Mouse (Mus musculus) liver, postnatal 0 days (tissue): ENCODE results near the gene Eme2. TPM values are rescaled to one million over a fixed set of nuclear protein-coding genes. Genes with fewer than 3 reads are reported as not detected.

Source experiments
- ATAC-seq: fragments of 200-750 bp; cut with Nextera tagmentation; 2 replicates; pipeline ENCODE4 v1.8.0; 2017; ENCODE audit warnings: mild to moderate bottlenecking, moderate library complexity
- DNase-seq: peaks from one replicate; pipeline ENCODE4 v3.0.0-alpha.2; 2016
- H3K27ac ChIP-seq: fragments of 300-500 bp; sonication (generic); 2 replicates; pipeline ENCODE4 v1.5.1; 2014; ENCODE audit warnings: antibody characterized with exemption, moderate library complexity, mild to moderate bottlenecking, low read depth
- H3K27me3 ChIP-seq: fragments of 300-500 bp; sonication (generic); 2 replicates; pipeline ENCODE4 v1.6.1; 2014; ENCODE audit warnings: low read length, control low read depth, mixed read lengths; ENCODE audit not compliant: insufficient read depth
- H3K36me3 ChIP-seq: fragments of 300-500 bp; sonication (generic); replicated peaks from 2 replicates; pipeline ENCODE4 v1.6.1; 2014; ENCODE audit warnings: mild to moderate bottlenecking, control low read depth, low read length, moderate library complexity, mixed read lengths; ENCODE audit not compliant: insufficient read depth
- H3K4me1 ChIP-seq: fragments of 300-500 bp; sonication (generic); 2 replicates; pipeline ENCODE4 v1.6.1; 2014; ENCODE audit warnings: antibody characterized with exemption, mild to moderate bottlenecking, control low read depth; ENCODE audit not compliant: insufficient read depth
- H3K4me2 ChIP-seq: fragments of 300-500 bp; sonication (generic); 2 replicates; pipeline ENCODE4 v1.6.1; 2014; ENCODE audit warnings: low read depth, mild to moderate bottlenecking, low read length, moderate library complexity, mixed read lengths
- H3K4me3 ChIP-seq: fragments of 300-500 bp; sonication (generic); 2 replicates; pipeline ENCODE4 v1.5.1; 2014; ENCODE audit warnings: low read depth, low read length
- H3K9ac ChIP-seq: fragments of 300-500 bp; sonication (generic); replicated peaks from 2 replicates; pipeline ENCODE4 v1.6.1; 2014; ENCODE audit warnings: mild to moderate bottlenecking, moderate library complexity
- H3K9me3 ChIP-seq: fragments of 300-500 bp; sonication (generic); 2 replicates; pipeline ENCODE4 v1.6.1; 2016; ENCODE audit warnings: mild to moderate bottlenecking, control low read depth, low read length, mixed read lengths
- CTCF ChIP-seq: sonication (generic); IDR thresholded peaks from 2 replicates; pipeline ENCODE4 v1.5.1; 2016; ENCODE audit warnings: antibody characterized with exemption, low read depth
- EP300 ChIP-seq: IDR thresholded peaks from 2 replicates; pipeline ENCODE4 v1.6.1; 2016; ENCODE audit warnings: antibody characterized with exemption, low read depth, mild to moderate bottlenecking
- WGBS: fragments of 180-500 bp; shearing (Covaris S2); extraction: QIAGEN DNeasy Blood & Tissue Kit; methylation state at CpG from one replicate; pipeline ENCODE4 v1.1.7; 2014; ENCODE audit not compliant: insufficient replicate concordance; 5-methylcytosine and 5-hydroxymethylcytosine counted together
- polyA plus RNA-seq: library from polyadenylated mRNA; unstranded; fragments of >200 nt; fragmentation: Nextera tagmentation; extraction: Ambion mirVana; gene quantifications from 2 replicates; pipeline ENCODE4 v1.2.1, GENCODE M21; 2015

Eme2 gene
- polyA plus RNA-seq, 1 experiment from 2014 or later, result 11.3 TPM

DNA sequence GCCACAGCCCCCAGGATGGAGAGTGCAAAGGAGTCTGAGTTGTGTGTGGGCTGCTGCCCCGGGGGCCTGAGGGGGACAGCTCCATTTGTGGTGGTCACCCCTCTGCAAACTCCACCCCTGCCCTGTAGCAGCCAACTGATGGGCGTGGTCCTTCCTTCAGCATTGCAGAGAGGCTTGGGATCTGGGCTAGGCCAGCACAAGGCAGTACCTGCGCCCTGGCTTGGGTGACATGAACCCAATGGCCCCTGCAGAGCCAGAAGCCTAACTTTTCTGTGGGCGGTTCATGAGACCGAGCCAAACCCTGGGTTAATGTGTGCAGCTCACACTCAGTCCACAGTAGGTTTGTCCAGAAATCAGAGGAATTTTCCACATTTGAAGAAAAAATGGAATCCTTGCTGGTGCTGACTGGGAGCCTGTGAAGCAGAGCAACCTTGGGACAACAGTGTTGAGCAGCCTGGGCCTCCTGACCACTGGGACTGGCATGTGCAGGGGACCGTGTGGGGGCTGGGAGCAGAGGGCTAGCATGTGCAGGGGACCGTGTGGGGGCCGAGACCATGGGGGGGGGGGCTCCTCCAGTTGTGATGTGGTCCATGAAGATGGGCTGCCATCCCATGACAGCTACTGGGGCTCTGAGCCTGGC is 36.9 kb downstream of the Eme2 start:
- no peaks in the 10 kb centered on the region for H3K27me3 ChIP-seq
- no peaks in the 10 kb centered on the region for H3K9me3 ChIP-seq
- 71% methylated on average over 8 of the region's 8 CpGs for WGBS
- peaks cover 29% of the 10 kb centered on the region for H3K4me1 ChIP-seq
- peak overlapping the region; percentile 48 for H3K4me2 ChIP-seq
- ATAC-seq, result no peak
- H3K36me3 ChIP-seq, result peaks cover 78% of the 10 kb centered on the region
- peak; percentile 48 for DNase-seq
- TF ChIP-seq CTCF, result no peak
- no peak for TF ChIP-seq EP300
- peak overlapping the region; percentile 21 for H3K9ac ChIP-seq
- no peak overlapping the region for H3K4me3 ChIP-seq
- peak overlapping the region; percentile 88 for H3K27ac ChIP-seq

DNA sequence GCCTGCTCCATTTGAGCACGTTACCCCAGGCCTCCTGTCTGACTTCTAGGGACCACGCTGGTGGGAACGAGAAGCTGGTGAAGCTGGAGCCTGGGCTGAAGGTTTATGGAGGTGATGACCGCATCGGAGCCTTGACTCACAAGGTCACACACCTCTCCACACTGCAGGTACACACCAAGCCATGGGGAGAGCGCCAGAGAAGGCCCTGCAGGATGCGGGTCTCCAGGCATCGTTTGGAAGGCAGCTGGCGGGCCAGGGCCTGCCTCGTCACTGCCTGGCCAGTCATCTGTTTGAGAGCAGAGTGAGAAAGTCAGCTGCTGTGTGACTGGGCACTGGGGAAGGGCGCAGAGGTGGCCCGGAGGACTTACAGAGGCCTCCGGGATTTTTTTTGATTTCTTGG is 38.3 kb downstream of the Eme2 start:
- no peak overlapping the region for H3K4me3 ChIP-seq
- H3K36me3 ChIP-seq, result peaks cover 72% of the 10 kb centered on the region
- peak overlapping the region; percentile 49; the same call in 1 of the 2 replicates for H3K27ac ChIP-seq
- H3K4me2 ChIP-seq, result no peak overlapping the region
- no peak for DNase-seq
- no peak overlapping the region for H3K9ac ChIP-seq
- no peaks in the 10 kb centered on the region for H3K9me3 ChIP-seq
- H3K4me1 ChIP-seq, result peaks cover 32% of the 10 kb centered on the region
- H3K27me3 ChIP-seq, result no peaks in the 10 kb centered on the region
- TF ChIP-seq EP300 (no peak), CTCF (no peak)
- WGBS, result 88% methylated on average over 13 of the region's 13 CpGs
- no peak for ATAC-seq

GRCm38 (mm10) chr17:24855838-24856464 is 38.9 kb downstream of the Eme2 start:
- Histone ChIP-seq H3K4me2 (no peak overlapping the region), H3K27me3 (no peaks in the 10 kb centered on the region), H3K9me3 (no peaks in the 10 kb centered on the region), H3K9ac (no peak overlapping the region), H3K4me3 (no peak overlapping the region), H3K4me1 (peaks cover 38% of the 10 kb centered on the region), H3K36me3 (peaks cover 66% of the 10 kb centered on the region), H3K27ac (peak overlapping the region; percentile 49)
- DNase-seq, result no peak
- no peak for ATAC-seq
- 89% methylated on average over 3 of the region's 3 CpGs for WGBS
- TF ChIP-seq EP300, result no peak
- no peak for TF ChIP-seq CTCF

GRCm38 (mm10) chr17:24851381-24852125 is 43.3 kb downstream of the Eme2 start:
- Histone ChIP-seq H3K36me3 (peaks cover 36% of the 10 kb centered on the region), H3K4me3 (peak overlapping the region; percentile 95), H3K9ac (peak overlapping the region; percentile 95), H3K27me3 (no peaks in the 10 kb centered on the region), H3K4me2 (peak overlapping the region; percentile 84), H3K9me3 (no peaks in the 10 kb centered on the region), H3K4me1 (peaks cover 19% of the 10 kb centered on the region), H3K27ac (peak overlapping the region; percentile 97)
- 74% methylated on average over 10 of the region's 10 CpGs for WGBS
- ATAC-seq (no peak), DNase-seq (no peak)
- TF ChIP-seq EP300, result no peak
- no peak for TF ChIP-seq CTCF

- peak overlapping the region; percentile 95 for H3K9ac ChIP-seq
- WGBS, result under 1% methylated on average over 19 of the region's 20 CpGs
These were observed 44.1 kb downstream of the Eme2 start for GRCm38 (mm10) chr17:24850773-24851127.

GRCm38 (mm10) chr17:24850065-24850772 is 44.7 kb downstream of the Eme2 start, which contains the start of gene Fahd1:
Gene Fahd1, minus strand, starts transcription at chr17:24850364.
- Histone ChIP-seq H3K27ac (peak within 1 kb of the TSS; percentile 97), H3K4me2 (peak within 1 kb of the TSS; percentile 84), H3K4me1 (peaks cover 22% of the 10 kb centered on the region), H3K4me3 (peak within 1 kb of the TSS; percentile 95), H3K36me3 (peaks cover 23% of the 10 kb centered on the region), H3K27me3 (no peaks in the 10 kb centered on the region), H3K9ac (peak within 1 kb of the TSS; percentile 95), H3K9me3 (no peaks in the 10 kb centered on the region)
- ATAC-seq, result peak; percentile 91
- under 1% methylated on average over 53 of the region's 58 CpGs for WGBS
- DNase-seq, result peak; percentile 97
- peak; percentile 37 for TF ChIP-seq CTCF
- TF ChIP-seq EP300, result peak; percentile 79; the same call in 1 of the 2 replicates

More at GRCm38 (mm10) chr17:24850773-24851127, 44.1 kb downstream of the Eme2 start:
- Histone ChIP-seq H3K27me3 (no peaks in the 10 kb centered on the region), H3K4me3 (peak overlapping the region; percentile 95), H3K27ac (peak overlapping the region; percentile 97), H3K4me1 (peaks cover 22% of the 10 kb centered on the region), H3K4me2 (peak overlapping the region; percentile 84), H3K36me3 (peaks cover 28% of the 10 kb centered on the region), H3K9me3 (no peaks in the 10 kb centered on the region)
- TF ChIP-seq CTCF, result no peak
- TF ChIP-seq EP300, result no peak
- ATAC-seq (no peak), DNase-seq (no peak)
